Mouse (Mus musculus): ENCODE measurements around the gene Polr2l. TPM values are rescaled to one million over a fixed set of nuclear protein-coding genes. Genes with fewer than 3 reads are reported as not detected.
"Not testable (repeated sequence)": the region's sequence is repeated elsewhere in the genome, so short reads cannot be mapped to it uniquely, and the experiment has no call there.

Gene Polr2l
- polyA plus RNA-seq, 1 experiment: 48.7 TPM

- TF ChIP-seq CTCF (IDR thresholded peaks at IDR 0.05; ENCODE audit: borderline replicate concordance, extremely low read depth, insufficient read depth, insufficient read length) (no peak), POLR2A (IDR thresholded peaks at IDR 0.05; ENCODE audit: borderline replicate concordance, extremely low read depth, insufficient read depth, insufficient read length, poor library complexity, severe bottlenecking) (no peak)
- DNase-seq (ENCODE audit: low read depth): no peak
Observed at GRCm38 (mm10) chr7:141458661-141459060, 16.3 kb downstream of the Polr2l start.

- TF ChIP-seq CTCF (IDR thresholded peaks at IDR 0.05; ENCODE audit: borderline replicate concordance, extremely low read depth, insufficient read depth, insufficient read length): peak; percentile 55
- TF ChIP-seq POLR2A (IDR thresholded peaks at IDR 0.05; ENCODE audit: borderline replicate concordance, extremely low read depth, insufficient read depth, insufficient read length, poor library complexity, severe bottlenecking): no peak
- DNase-seq (ENCODE audit: low read depth): no peak
Observed at GRCm38 (mm10) chr7:141457986-141458660, 16.8 kb downstream of the Polr2l start.

- DNase-seq (ENCODE audit: low read depth): no peak
- no peak for TF ChIP-seq CTCF (IDR thresholded peaks at IDR 0.05; ENCODE audit: borderline replicate concordance, extremely low read depth, insufficient read depth, insufficient read length)
- no peak for TF ChIP-seq POLR2A (IDR thresholded peaks at IDR 0.05; ENCODE audit: borderline replicate concordance, extremely low read depth, insufficient read depth, insufficient read length, poor library complexity, severe bottlenecking)
Observed at GRCm38 (mm10) chr7:141457236-141457635, 17.7 kb downstream of the Polr2l start.

- no peak for DNase-seq (ENCODE audit: low read depth)
- no peak for TF ChIP-seq CTCF (IDR thresholded peaks at IDR 0.05; ENCODE audit: borderline replicate concordance, extremely low read depth, insufficient read depth, insufficient read length)
- TF ChIP-seq POLR2A (IDR thresholded peaks at IDR 0.05; ENCODE audit: borderline replicate concordance, extremely low read depth, insufficient read depth, insufficient read length, poor library complexity, severe bottlenecking): no peak
Observed at GRCm38 (mm10) chr7:141456739-141457138, 18.2 kb downstream of the Polr2l start.

DNA sequence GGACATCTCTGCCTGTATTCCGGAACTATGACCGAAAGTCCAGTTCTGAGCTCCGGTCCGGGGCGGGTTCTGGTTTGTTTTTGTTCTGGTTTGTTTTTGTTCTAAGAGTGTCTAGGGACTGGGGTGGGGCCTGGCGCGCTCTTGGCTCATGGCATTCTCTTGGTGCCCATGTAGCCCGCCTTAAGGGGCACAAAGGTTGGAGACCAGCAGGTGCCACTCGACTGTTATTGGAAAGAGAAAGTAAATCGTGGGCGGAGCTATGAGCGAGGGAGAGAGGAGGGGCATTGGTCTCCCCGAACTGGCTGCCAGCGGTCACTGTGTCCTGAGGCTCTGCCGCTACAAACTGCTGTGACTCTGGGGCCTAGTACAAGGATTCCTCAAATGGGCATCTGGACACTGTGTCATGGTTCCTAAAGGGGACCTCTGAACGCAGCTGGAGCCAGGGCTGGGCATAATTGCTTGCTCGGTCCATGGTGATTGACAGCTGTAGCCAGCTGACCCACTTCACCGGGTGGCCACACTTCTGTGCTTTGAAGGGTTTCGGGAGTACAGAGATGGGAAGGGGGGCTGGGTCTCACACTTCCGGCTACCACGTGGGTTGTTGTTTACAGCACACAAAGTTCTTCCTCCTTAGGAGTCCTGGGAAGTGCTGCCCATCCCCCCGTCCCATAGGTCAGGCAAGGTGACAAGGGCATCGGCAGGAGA is 19.2 kb downstream of the Polr2l start:
- TF ChIP-seq POLR2A (IDR thresholded peaks at IDR 0.05; ENCODE audit: borderline replicate concordance, extremely low read depth, insufficient read depth, insufficient read length, poor library complexity, severe bottlenecking): no peak
- no peak for TF ChIP-seq CTCF (IDR thresholded peaks at IDR 0.05; ENCODE audit: borderline replicate concordance, extremely low read depth, insufficient read depth, insufficient read length)
- DNase-seq (ENCODE audit: low read depth): peak; percentile 59

- DNase-seq (ENCODE audit: low read depth): peak; percentile 94
- TF ChIP-seq POLR2A (IDR thresholded peaks at IDR 0.05; ENCODE audit: borderline replicate concordance, extremely low read depth, insufficient read depth, insufficient read length, poor library complexity, severe bottlenecking) (peak; percentile 49; the same call in 1 of the 2 replicates), CTCF (IDR thresholded peaks at IDR 0.05; ENCODE audit: borderline replicate concordance, extremely low read depth, insufficient read depth, insufficient read length) (no peak)
Observed at GRCm38 (mm10) chr7:141454967-141455551, 19.9 kb downstream of the Polr2l start, which contains the start of gene Pnpla2. TSS of gene Pnpla2 (plus strand) at chr7:141455198.

GRCm38 (mm10) chr7:141453636-141454035 is 21.3 kb downstream of the Polr2l start:
- no peak for DNase-seq (ENCODE audit: low read depth)
- no peak for TF ChIP-seq POLR2A (IDR thresholded peaks at IDR 0.05; ENCODE audit: borderline replicate concordance, extremely low read depth, insufficient read depth, insufficient read length, poor library complexity, severe bottlenecking)
- TF ChIP-seq CTCF (IDR thresholded peaks at IDR 0.05; ENCODE audit: borderline replicate concordance, extremely low read depth, insufficient read depth, insufficient read length): no peak

DNA sequence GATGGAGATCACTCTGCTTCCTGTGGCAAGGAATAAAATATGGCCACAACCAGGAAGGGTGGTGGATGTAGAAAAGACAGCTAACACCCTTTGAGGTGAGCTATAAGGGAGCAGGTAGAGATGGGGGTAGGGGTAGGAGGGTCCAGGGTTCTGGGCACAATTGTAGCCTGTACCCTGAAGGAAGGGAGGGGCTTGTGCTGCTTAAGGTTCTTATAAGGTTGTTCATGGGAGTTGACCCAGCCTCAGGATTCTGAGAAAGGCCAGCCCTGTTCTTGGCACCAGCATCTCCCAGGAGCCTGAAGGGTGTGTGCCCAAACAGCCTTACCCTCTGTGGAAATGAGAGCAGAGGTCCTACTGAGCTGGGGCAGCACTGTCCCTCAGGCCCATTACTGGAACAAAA is 23.0 kb downstream of the Polr2l start:
- no peak for DNase-seq (ENCODE audit: low read depth)

DNA sequence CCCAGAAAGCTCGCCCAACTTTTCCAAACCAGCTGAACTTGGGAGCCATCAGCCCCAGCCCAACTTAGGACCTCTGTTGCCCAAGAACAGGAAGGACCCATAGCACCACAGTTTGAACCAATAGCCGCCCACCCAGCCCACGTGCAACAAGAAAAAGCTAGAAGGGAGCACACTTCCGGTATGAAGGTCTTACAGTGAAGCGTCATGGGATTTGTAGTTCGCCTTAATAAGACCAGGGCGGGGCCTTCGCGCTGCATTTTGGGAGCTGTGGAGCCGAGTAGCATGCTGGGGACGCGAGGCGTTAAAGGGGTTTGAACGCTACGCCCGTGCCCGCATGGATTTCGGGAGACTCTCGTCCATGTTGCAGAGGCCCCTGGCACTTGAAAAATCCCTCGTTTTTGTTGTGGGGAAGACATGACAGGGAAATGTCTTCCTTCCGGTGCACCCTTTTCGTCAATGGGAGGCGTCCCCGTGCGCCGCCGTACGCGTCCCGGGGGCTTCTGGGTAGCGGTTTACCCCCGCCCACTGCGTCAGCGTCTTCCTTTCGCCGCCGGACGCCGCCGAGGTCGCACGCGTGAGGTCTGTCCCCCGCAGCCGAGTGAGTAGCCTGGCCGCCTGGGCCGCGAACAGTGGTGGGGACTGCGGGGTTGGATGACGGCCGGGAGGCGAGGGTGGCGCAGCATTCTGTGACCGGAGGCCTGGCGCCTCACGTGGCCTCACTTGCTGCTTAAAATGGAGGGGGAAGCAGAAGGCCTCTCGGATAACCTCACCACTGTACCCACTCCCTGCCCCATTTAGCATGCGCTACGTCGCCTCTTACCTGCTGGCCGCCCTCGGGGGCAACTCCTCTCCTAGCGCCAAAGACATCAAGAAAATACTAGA is 27.6 kb downstream of the Polr2l start, which contains the start of gene Rplp2:
Gene Rplp2 (plus strand): TSS at position 261 of the 882 bp plus-strand sequence.
- TF ChIP-seq POLR2A (IDR thresholded peaks at IDR 0.05; ENCODE audit: borderline replicate concordance, extremely low read depth, insufficient read depth, insufficient read length, poor library complexity, severe bottlenecking) (peak; percentile 83), CTCF (IDR thresholded peaks at IDR 0.05; ENCODE audit: borderline replicate concordance, extremely low read depth, insufficient read depth, insufficient read length) (no peak)
- DNase-seq (ENCODE audit: low read depth): peak; percentile 98

More for the DNA sequence above, 23.0 kb downstream of the Polr2l start:
- TF ChIP-seq POLR2A (IDR thresholded peaks at IDR 0.05; ENCODE audit: borderline replicate concordance, extremely low read depth, insufficient read depth, insufficient read length, poor library complexity, severe bottlenecking) (no peak), CTCF (IDR thresholded peaks at IDR 0.05; ENCODE audit: borderline replicate concordance, extremely low read depth, insufficient read depth, insufficient read length) (no peak)

DNA sequence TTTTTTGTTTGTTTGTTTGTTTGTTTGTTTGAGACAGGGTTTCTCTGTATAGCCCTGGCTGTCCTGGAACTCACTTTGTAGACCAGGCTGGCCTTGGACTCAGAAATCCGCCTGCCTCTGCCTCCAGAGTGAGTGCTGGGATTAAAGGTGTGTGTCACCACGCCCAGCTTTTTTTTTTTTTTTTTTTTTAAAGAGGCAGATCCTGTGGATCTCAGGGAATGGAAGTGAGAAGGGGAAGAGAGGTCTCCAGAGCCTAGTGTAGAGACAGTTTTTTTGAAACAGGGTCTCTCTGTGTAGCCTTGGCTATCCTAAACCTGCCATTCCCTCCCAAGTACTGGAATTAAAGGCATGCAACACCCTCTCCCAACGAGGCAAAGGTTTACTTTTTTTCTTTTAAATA is 28.6 kb downstream of the Polr2l start:
- DNase-seq (ENCODE audit: low read depth): not testable (repeated sequence)

DNA sequence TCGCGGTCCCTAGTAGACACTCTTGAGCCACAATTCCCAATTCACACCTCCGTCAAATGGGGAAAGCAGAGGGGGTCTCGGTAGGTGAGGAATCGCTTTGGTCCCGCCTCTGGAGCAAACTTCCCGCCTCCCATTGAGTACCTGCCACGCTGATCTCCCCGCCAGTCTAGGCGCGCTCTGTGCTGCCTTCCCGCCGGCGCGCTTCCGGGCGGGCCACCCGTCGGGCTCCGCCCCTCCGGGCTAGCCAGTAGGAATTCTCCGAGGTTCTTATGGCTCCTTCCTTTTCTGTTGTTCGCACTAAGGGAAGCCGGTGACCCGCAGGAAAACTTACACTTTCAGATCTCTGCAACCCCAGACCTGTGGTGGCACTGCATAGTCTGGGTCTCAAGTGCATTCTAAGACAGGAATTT is 31.1 kb downstream of the Polr2l start, which contains the start of gene Pidd1:
Gene Pidd1 (minus strand): TSS at position 198 of the 410 bp plus-strand sequence.
- DNase-seq (ENCODE audit: low read depth): peak; percentile 86
- TF ChIP-seq POLR2A (IDR thresholded peaks at IDR 0.05; ENCODE audit: borderline replicate concordance, extremely low read depth, insufficient read depth, insufficient read length, poor library complexity, severe bottlenecking): peak; percentile 44; the same call in 1 of the 2 replicates
- TF ChIP-seq CTCF (IDR thresholded peaks at IDR 0.05; ENCODE audit: borderline replicate concordance, extremely low read depth, insufficient read depth, insufficient read length): no peak
